Mouse (Mus musculus) cortical plate, adult 2 months (tissue): ENCODE measurements around the gene Thbs3. TPM values are rescaled to one million over a fixed set of nuclear protein-coding genes. Genes with fewer than 3 reads are reported as not detected.

Experiments used
- H3K27ac ChIP-seq: fragments of 200-500 bp; 2 replicates; pipeline ENCODE4 v1.5.1; 2012; ENCODE audit warnings: low read length, control low read depth, inconsistent platforms; ENCODE audit not compliant: insufficient read depth
- H3K4me1 ChIP-seq: fragments of 200-500 bp; 2 replicates; pipeline ENCODE4 v1.6.1; 2011; ENCODE audit warnings: low read length; ENCODE audit not compliant: control insufficient read depth, insufficient read depth
- H3K4me3 ChIP-seq: fragments of 200-500 bp; 2 replicates; pipeline ENCODE4 v1.5.1; 2011; ENCODE audit warnings: mild to moderate bottlenecking, low read length, control low read depth; ENCODE audit not compliant: insufficient read depth
- CTCF ChIP-seq: fragments of 200-500 bp; IDR thresholded peaks from 2 replicates; pipeline ENCODE4 v1.5.1; 2011; ENCODE audit warnings: mild to moderate bottlenecking, control low read depth, low read length; ENCODE audit not compliant: insufficient read depth; ENCODE audit errors: extremely low read depth
- POLR2A ChIP-seq: fragments of 200-500 bp; IDR thresholded peaks from 2 replicates; pipeline ENCODE4 v1.6.1; 2011; ENCODE audit warnings: mild to moderate bottlenecking, low read length, control low read depth; ENCODE audit not compliant: insufficient read depth; ENCODE audit errors: extremely low read depth
- polyA plus RNA-seq: library from polyadenylated mRNA; depleted of rRNA; stranded (reverse); fragments of >200 nt; gene quantifications from 2 replicates; pipeline ENCODE4 v1.2.3, GENCODE M21; 2012; rRNA removed

The Thbs3 gene
- polyA plus RNA-seq, 1 experiment: 68.9 TPM

- no peak for TF ChIP-seq POLR2A
- Histone ChIP-seq H3K27ac (no peak overlapping the region), H3K4me3 (no peak overlapping the region), H3K4me1 (peaks cover 10% of the 10 kb centered on the region)
Observed at GRCm38 (mm10) chr3:89260211-89260610, 45.2 kb downstream of the Thbs3 start.

DNA sequence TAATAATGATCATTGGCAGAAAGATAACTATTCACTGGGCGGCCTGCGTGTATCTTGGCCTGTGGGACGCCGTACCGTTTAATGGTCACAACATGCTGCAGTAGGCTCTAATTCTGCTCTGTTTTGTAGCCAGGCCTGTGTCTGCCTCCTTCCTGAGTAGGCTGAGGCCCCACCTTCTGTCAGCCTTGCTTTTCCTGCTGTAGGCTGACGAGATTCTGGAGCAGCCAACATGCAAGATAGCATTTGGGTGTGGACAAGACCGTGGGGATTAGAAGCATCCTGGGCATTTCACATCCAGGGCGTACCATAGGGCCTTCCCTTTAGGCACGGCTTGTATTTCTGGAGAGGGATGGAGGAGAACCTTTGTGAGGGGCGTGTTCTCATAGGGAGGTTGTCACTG is 47.4 kb downstream of the Thbs3 start:
- Histone ChIP-seq H3K27ac (no peak overlapping the region), H3K4me1 (peaks cover 11% of the 10 kb centered on the region), H3K4me3 (no peak overlapping the region)
- TF ChIP-seq CTCF: no peak
- TF ChIP-seq POLR2A: no peak

DNA sequence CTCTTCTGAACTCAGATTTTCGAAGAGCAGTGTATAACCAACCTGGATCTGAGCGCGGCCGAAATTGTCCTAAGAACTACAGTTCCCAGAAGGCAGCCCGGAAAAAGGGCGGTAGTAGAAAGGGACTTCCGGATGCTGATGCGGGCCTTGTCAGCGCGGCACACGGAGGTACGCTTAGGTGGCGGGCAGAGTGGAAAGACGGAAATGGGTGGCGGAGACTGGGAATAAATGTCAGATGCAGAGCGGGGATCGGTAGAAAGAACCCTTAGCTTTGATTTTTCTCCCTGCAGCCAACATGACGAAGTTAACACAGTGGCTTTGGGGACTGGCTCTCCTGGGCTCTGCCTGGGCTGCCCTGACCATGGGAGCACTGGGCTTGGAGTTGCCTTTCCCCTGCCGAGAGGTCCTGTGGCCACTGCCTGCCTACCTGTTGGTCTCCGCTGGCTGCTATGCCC is 51.5 kb downstream of the Thbs3 start:
- H3K4me3 ChIP-seq: peak overlapping the region; percentile 86
- TF ChIP-seq CTCF (no peak), POLR2A (peak; percentile 95)
- H3K27ac ChIP-seq: peak overlapping the region; percentile 13; the same call in 1 of the 2 replicates
- H3K4me1 ChIP-seq: peaks cover 7% of the 10 kb centered on the region

GRCm38 (mm10) chr3:89268916-89269315 is 53.9 kb downstream of the Thbs3 start:
- TF ChIP-seq CTCF (no peak), POLR2A (no peak)
- Histone ChIP-seq H3K4me3 (peak overlapping the region; percentile 56; the same call in 1 of the 2 replicates), H3K27ac (0 out of 2 replicates have a peak overlapping the region, but pooled peaks have one; percentile 14), H3K4me1 (peaks cover 5% of the 10 kb centered on the region; the same call in 1 of the 2 replicates)

DNA sequence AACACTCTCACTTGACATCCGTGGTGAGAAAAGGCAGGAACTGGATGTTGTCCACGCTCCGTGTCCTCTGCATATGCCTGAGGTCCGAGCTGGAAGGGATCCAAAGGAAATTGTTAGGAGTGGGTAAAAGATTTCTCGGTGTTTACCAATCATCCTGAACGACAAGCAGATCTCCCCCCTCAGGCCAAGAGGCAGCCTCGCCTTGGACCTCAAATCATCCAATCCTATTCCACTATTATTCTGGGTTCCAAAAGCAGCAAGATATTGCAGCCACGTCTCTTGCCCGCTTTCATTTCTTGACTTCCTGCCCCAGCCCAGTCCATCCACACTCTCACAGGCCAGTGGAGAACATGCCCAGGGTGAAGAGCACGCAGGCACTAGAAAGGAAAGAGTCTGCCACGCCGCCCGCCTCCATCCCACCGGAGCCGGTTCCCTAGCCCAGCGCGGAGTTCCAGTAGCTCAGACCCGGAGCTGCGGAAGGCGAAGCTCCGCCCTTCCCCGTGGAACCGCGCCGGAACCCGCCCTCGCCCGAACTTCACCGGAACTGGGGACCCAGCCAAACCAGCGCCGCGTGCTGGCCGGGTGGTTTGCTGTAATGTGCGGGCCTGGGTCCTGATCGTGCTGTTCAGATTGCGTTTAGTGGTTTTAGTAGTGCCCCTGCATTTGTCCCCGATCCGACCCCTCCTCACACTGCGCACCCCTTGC is 55.2 kb downstream of the Thbs3 start, which contains the start of gene Slc50a1:
TSS of gene Slc50a1 (minus strand) at position 520 of the 705 bp plus-strand sequence.
- 0 out of 2 replicates have a peak, but pooled peaks have one; percentile 22 for TF ChIP-seq CTCF
- peak; percentile 76 for TF ChIP-seq POLR2A
- Histone ChIP-seq H3K27ac (peak within 1 kb of the TSS; percentile 14), H3K4me1 (peaks cover 5% of the 10 kb centered on the region; the same call in 1 of the 2 replicates), H3K4me3 (peak within 1 kb of the TSS; percentile 56)

GRCm38 (mm10) chr3:89270891-89271290 is 55.9 kb downstream of the Thbs3 start:
- TF ChIP-seq CTCF: no peak
- no peak for TF ChIP-seq POLR2A
- Histone ChIP-seq H3K27ac (no peak overlapping the region), H3K4me3 (peak overlapping the region; percentile 56; the same call in 1 of the 2 replicates), H3K4me1 (peaks cover 5% of the 10 kb centered on the region; the same call in 1 of the 2 replicates)

GRCm38 (mm10) chr3:89271760-89272159 is 56.8 kb downstream of the Thbs3 start:
- Histone ChIP-seq H3K27ac (no peak overlapping the region), H3K4me1 (peaks cover 5% of the 10 kb centered on the region; the same call in 1 of the 2 replicates), H3K4me3 (no peak overlapping the region)
- TF ChIP-seq POLR2A: no peak
- TF ChIP-seq CTCF: no peak

DNA sequence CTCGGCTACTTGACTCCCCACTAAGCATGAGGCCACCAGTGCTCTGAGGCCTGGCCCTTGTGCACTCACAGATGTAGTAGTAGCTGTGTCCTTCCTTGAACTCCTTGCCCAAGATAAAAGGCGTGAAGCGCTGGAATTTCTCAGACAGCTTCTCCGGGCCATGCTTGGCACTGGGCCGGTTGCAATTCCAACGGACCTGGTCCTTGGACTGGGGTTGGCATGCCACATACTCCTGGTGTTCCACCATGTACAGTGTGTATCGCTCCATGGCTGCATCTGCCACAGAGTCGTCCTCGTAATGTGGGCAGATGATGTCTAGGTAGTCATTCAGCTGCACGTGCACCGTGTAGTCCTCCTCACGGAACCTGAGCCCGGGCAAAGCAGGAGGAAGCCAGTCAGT is 61.1 kb downstream of the Thbs3 start:
- Histone ChIP-seq H3K4me1 (peaks cover 2% of the 10 kb centered on the region; the same call in 1 of the 2 replicates), H3K27ac (no peak overlapping the region), H3K4me3 (no peak overlapping the region)
- TF ChIP-seq CTCF (no peak), POLR2A (no peak)

Other genes with a start within 250 kb of the Thbs3 start
- gene Rusc1, start 121.9 kb upstream of the Thbs3 start, polyA plus RNA-seq: 199 and 214 TPM in 2 replicates
- not detected in 2 replicates for gene Gm43738, start 114.1 kb upstream of the Thbs3 start, polyA plus RNA-seq
- gene Fdps, start 113.2 kb upstream of the Thbs3 start, polyA plus RNA-seq: 94.9 and 107 TPM in 2 replicates
- 0.04 and 0.08 TPM in 2 replicates for gene Pklr, start 79.0 kb upstream of the Thbs3 start, polyA plus RNA-seq
- 14.2 and 14.5 TPM in 2 replicates for gene Hcn3, start 55.0 kb upstream of the Thbs3 start, polyA plus RNA-seq
- 68.0 and 73.0 TPM in 2 replicates for gene Clk2, start 50.4 kb upstream of the Thbs3 start, polyA plus RNA-seq
- 94.5 and 95.7 TPM in 2 replicates for gene Scamp3, start 37.7 kb upstream of the Thbs3 start, polyA plus RNA-seq
- 84.1 and 86.2 TPM in 2 replicates for gene Fam189b, start 32.0 kb upstream of the Thbs3 start, polyA plus RNA-seq
- 85.1 and 86.1 TPM in 2 replicates for gene Gba, start 12.3 kb upstream of the Thbs3 start, polyA plus RNA-seq
- gene Mtx1, start 11.9 kb downstream of the Thbs3 start, polyA plus RNA-seq: 132 and 155 TPM in 2 replicates
- 0.88 and 0.95 TPM in 2 replicates for gene Muc1, start 13.9 kb downstream of the Thbs3 start, polyA plus RNA-seq
- gene Krtcap2, start 30.8 kb downstream of the Thbs3 start, polyA plus RNA-seq: 58.2 and 61.9 TPM in 2 replicates
- gene Trim46, start 31.1 kb downstream of the Thbs3 start, polyA plus RNA-seq: 87.2 and 91.0 TPM in 2 replicates
- gene Dpm3, start 44.2 kb downstream of the Thbs3 start, polyA plus RNA-seq: 150 and 156 TPM in 2 replicates
- gene Slc50a1, start 55.4 kb downstream of the Thbs3 start, polyA plus RNA-seq: 106 and 114 TPM in 2 replicates
- gene Efna1, start 66.0 kb downstream of the Thbs3 start, polyA plus RNA-seq: 11.7 and 12.7 TPM in 2 replicates
- 79.9 and 85.1 TPM in 2 replicates for gene Efna3, start 107.8 kb downstream of the Thbs3 start, polyA plus RNA-seq
- 0.59 and 1.1 TPM in 2 replicates for gene Efna4, start 122.8 kb downstream of the Thbs3 start, polyA plus RNA-seq
- 170 and 178 TPM in 2 replicates for gene Adam15, start 134.8 kb downstream of the Thbs3 start, polyA plus RNA-seq
- 0.61 and 0.75 TPM in 2 replicates for gene Dcst2, start 146.8 kb downstream of the Thbs3 start, polyA plus RNA-seq
- gene Dcst1, start 150.1 kb downstream of the Thbs3 start, polyA plus RNA-seq: 0.06 TPM in 1 of 2 replicates, not detected in the other
- 14.7 and 18.7 TPM in 2 replicates for gene Zbtb7b, start 179.6 kb downstream of the Thbs3 start, polyA plus RNA-seq
- gene Lenep, start 187.6 kb downstream of the Thbs3 start, polyA plus RNA-seq: 5.1 and 5.9 TPM in 2 replicates
- gene Flad1, start 196.7 kb downstream of the Thbs3 start, polyA plus RNA-seq: 45.4 and 48.7 TPM in 2 replicates
- gene Cks1b, start 203.2 kb downstream of the Thbs3 start, polyA plus RNA-seq: 5.2 and 5.4 TPM in 2 replicates
- gene Shc1, start 203.3 kb downstream of the Thbs3 start, polyA plus RNA-seq: 17.5 and 18.0 TPM in 2 replicates
- gene Pygo2, start 215.0 kb downstream of the Thbs3 start, polyA plus RNA-seq: 43.4 and 47.2 TPM in 2 replicates
- gene Pbxip1, start 221.5 kb downstream of the Thbs3 start, polyA plus RNA-seq: 38.0 and 39.9 TPM in 2 replicates
- gene Pmvk, start 239.4 kb downstream of the Thbs3 start, polyA plus RNA-seq: 71.8 and 71.9 TPM in 2 replicates